Mouse (Mus musculus) midbrain, embryonic 11.5 days (tissue): ENCODE data around the gene Oit3. TPM values are rescaled to one million over a fixed set of nuclear protein-coding genes. Genes with fewer than 3 reads are reported as not detected.
"Not testable (repeated sequence)": the region's sequence is repeated elsewhere in the genome, so short reads cannot be mapped to it uniquely, and the experiment has no call there.

Experiments used
- ATAC-seq: fragments of 200-750 bp; cut with Nextera tagmentation; 2 replicates; pipeline ENCODE4 v1.8.0; 2017; ENCODE audit warnings: moderate TSS enrichment, moderate library complexity; ENCODE audit not compliant: low FRiP score
- DNase-seq: peaks from one replicate; pipeline ENCODE4 v3.0.0; 2015; ENCODE audit warnings: low spot score; ENCODE audit errors: missing footprints
- H3K27ac ChIP-seq: fragments of 300-500 bp; sonication (generic); 2 replicates; pipeline ENCODE4 v1.5.1; 2014; ENCODE audit warnings: low read depth, low read length
- H3K27me3 ChIP-seq: fragments of 300-500 bp; sonication (generic); 2 replicates; pipeline ENCODE4 v1.6.1; 2014; ENCODE audit warnings: mild to moderate bottlenecking, low read length, moderate library complexity, mixed read lengths; ENCODE audit not compliant: control insufficient read depth, insufficient read depth
- H3K36me3 ChIP-seq: fragments of 300-500 bp; sonication (generic); 2 replicates; pipeline ENCODE4 v1.6.1; 2014; ENCODE audit warnings: mild to moderate bottlenecking, low read length, moderate library complexity, mixed read lengths; ENCODE audit not compliant: control insufficient read depth, insufficient read depth
- H3K4me1 ChIP-seq: fragments of 300-500 bp; sonication (generic); 2 replicates; pipeline ENCODE4 v1.6.1; 2014; ENCODE audit warnings: low read length; ENCODE audit not compliant: control insufficient read depth, insufficient read depth
- H3K4me2 ChIP-seq: fragments of 300-500 bp; sonication (generic); 2 replicates; pipeline ENCODE4 v1.6.1; 2014; ENCODE audit warnings: mild to moderate bottlenecking, moderate library complexity
- H3K4me3 ChIP-seq: fragments of 300-500 bp; sonication (generic); 2 replicates; pipeline ENCODE4 v1.5.1; 2014; ENCODE audit warnings: low read depth, low read length
- H3K9ac ChIP-seq: fragments of 300-500 bp; sonication (generic); 2 replicates; pipeline ENCODE4 v1.6.1; 2014; ENCODE audit warnings: low read length
- H3K9me3 ChIP-seq: fragments of 300-500 bp; sonication (generic); 2 replicates; pipeline ENCODE4 v1.6.1; 2016; ENCODE audit warnings: low read length; ENCODE audit not compliant: control insufficient read depth
- WGBS: fragments of 180-500 bp; shearing (Covaris S2); extraction: QIAGEN DNeasy Blood & Tissue Kit; methylation state at CpG from one replicate; pipeline ENCODE4 v1.1.7; 2014; 5-methylcytosine and 5-hydroxymethylcytosine counted together
- polyA plus RNA-seq: library from polyadenylated mRNA; unstranded; fragments of >200 nt; fragmentation: Nextera tagmentation; extraction: Ambion mirVana; gene quantifications from 2 replicates; pipeline ENCODE4 v1.2.1, GENCODE M21; 2014

Oit3 gene
- polyA plus RNA-seq, 1 experiment from 2014 or later: 0.38 TPM

GRCm38 (mm10) chr10:59419516-59419915, 22.1 kb downstream of the Oit3 start:
- H3K4me3 ChIP-seq: no peak overlapping the region
- no peaks in the 10 kb centered on the region for H3K27me3 ChIP-seq
- no peak overlapping the region for H3K9ac ChIP-seq
- no peaks in the 10 kb centered on the region for H3K9me3 ChIP-seq
- no peaks in the 10 kb centered on the region for H3K4me1 ChIP-seq
- H3K27ac ChIP-seq: no peak overlapping the region
- ATAC-seq (no peak), DNase-seq (no peak)
- H3K4me2 ChIP-seq: no peak overlapping the region
- H3K36me3 ChIP-seq: no peaks in the 10 kb centered on the region
- 85% methylated on average over 4 of the region's 4 CpGs for WGBS

GRCm38 (mm10) chr10:59416623-59417022, 25.0 kb downstream of the Oit3 start:
- no peaks in the 10 kb centered on the region for H3K36me3 ChIP-seq

GRCm38 (mm10) chr10:59413711-59414110, 27.9 kb downstream of the Oit3 start:
- ATAC-seq (no peak), DNase-seq (no peak)
- H3K27ac ChIP-seq: no peak overlapping the region
- no peaks in the 10 kb centered on the region for H3K4me1 ChIP-seq
- no peaks in the 10 kb centered on the region for H3K27me3 ChIP-seq
- no peak overlapping the region for H3K9ac ChIP-seq
- no peaks in the 10 kb centered on the region for H3K9me3 ChIP-seq
- no peak overlapping the region for H3K4me2 ChIP-seq
- 86% methylated on average over 4 of the region's 4 CpGs for WGBS
- H3K4me3 ChIP-seq: no peak overlapping the region
- no peaks in the 10 kb centered on the region for H3K36me3 ChIP-seq

More at GRCm38 (mm10) chr10:59416623-59417022, 25.0 kb downstream of the Oit3 start:
- Histone ChIP-seq H3K4me3 (no peak overlapping the region), H3K4me1 (no peaks in the 10 kb centered on the region), H3K4me2 (no peak overlapping the region), H3K9me3 (no peaks in the 10 kb centered on the region), H3K27me3 (no peaks in the 10 kb centered on the region), H3K9ac (no peak overlapping the region), H3K27ac (no peak overlapping the region)
- ATAC-seq: no peak
- no peak for DNase-seq
- 87% methylated on average over 3 of the region's 3 CpGs for WGBS

- WGBS: 85% methylated on average over 12 of the region's 12 CpGs
Observed at GRCm38 (mm10) chr10:59410264-59410663, 31.3 kb downstream of the Oit3 start.

GRCm38 (mm10) chr10:59408499-59408898, 33.1 kb downstream of the Oit3 start:
- ATAC-seq (no peak), DNase-seq (no peak)
- H3K27ac ChIP-seq: no peak overlapping the region
- 71% methylated on average over 6 of the region's 6 CpGs for WGBS
- H3K27me3 ChIP-seq: no peaks in the 10 kb centered on the region
- no peak overlapping the region for H3K4me2 ChIP-seq
- H3K36me3 ChIP-seq: no peaks in the 10 kb centered on the region
- H3K4me3 ChIP-seq: no peak overlapping the region
- no peaks in the 10 kb centered on the region for H3K9me3 ChIP-seq
- H3K4me1 ChIP-seq: no peaks in the 10 kb centered on the region
- no peak overlapping the region for H3K9ac ChIP-seq

More at GRCm38 (mm10) chr10:59410264-59410663, 31.3 kb downstream of the Oit3 start:
- Histone ChIP-seq H3K27ac (no peak overlapping the region), H3K4me3 (no peak overlapping the region), H3K36me3 (no peaks in the 10 kb centered on the region), H3K4me2 (no peak overlapping the region), H3K9me3 (no peaks in the 10 kb centered on the region), H3K27me3 (no peaks in the 10 kb centered on the region), H3K4me1 (no peaks in the 10 kb centered on the region), H3K9ac (no peak overlapping the region)
- ATAC-seq: no peak
- DNase-seq: no peak

GRCm38 (mm10) chr10:59403793-59404149, 37.8 kb downstream of the Oit3 start:
- ATAC-seq (no peak), DNase-seq (no peak)
- Histone ChIP-seq H3K9me3 (no peaks in the 10 kb centered on the region), H3K36me3 (no peaks in the 10 kb centered on the region), H3K27me3 (no peaks in the 10 kb centered on the region), H3K4me3 (no peak overlapping the region), H3K27ac (no peak overlapping the region), H3K4me2 (no peak overlapping the region), H3K9ac (no peak overlapping the region), H3K4me1 (no peaks in the 10 kb centered on the region)
- WGBS: 76% methylated on average over 10 of the region's 10 CpGs

GRCm38 (mm10) chr10:59402899-59403792, 38.4 kb downstream of the Oit3 start, which contains the start of gene Pla2g12b:
TSS of gene Pla2g12b (plus strand) at chr10:59403660.
- Histone ChIP-seq H3K27ac (no peak within 1 kb of the TSS), H3K27me3 (no peaks in the 10 kb centered on the region), H3K9ac (no peak within 1 kb of the TSS), H3K4me1 (no peaks in the 10 kb centered on the region), H3K36me3 (no peaks in the 10 kb centered on the region), H3K9me3 (no peaks in the 10 kb centered on the region), H3K4me2 (no peak within 1 kb of the TSS), H3K4me3 (no peak within 1 kb of the TSS)
- DNase-seq (no peak), ATAC-seq (no peak)
- WGBS: 75% methylated on average over 21 of the region's 21 CpGs

- 84% methylated on average over 10 of the region's 25 CpGs for WGBS
- not testable (repeated sequence) for ATAC-seq, H3K27ac ChIP-seq
Observed at GRCm38 (mm10) chr10:59395461-59395860, 46.1 kb downstream of the Oit3 start, which contains the start of gene Gm10273. TSS of gene Gm10273 (plus strand) at chr10:59395632.

GRCm38 (mm10) chr10:59391907-59392306, 49.7 kb downstream of the Oit3 start:
- H3K36me3 ChIP-seq: no peaks in the 10 kb centered on the region
- H3K27me3 ChIP-seq: no peaks in the 10 kb centered on the region
- H3K27ac ChIP-seq: no peak overlapping the region
- DNase-seq: no peak
- H3K4me3 ChIP-seq: no peak overlapping the region
- no peak overlapping the region for H3K4me2 ChIP-seq
- H3K9me3 ChIP-seq: no peaks in the 10 kb centered on the region; the same call in 1 of the 2 replicates
- 73% methylated on average over 4 of the region's 4 CpGs for WGBS
- no peaks in the 10 kb centered on the region for H3K4me1 ChIP-seq
- ATAC-seq: no peak
- H3K9ac ChIP-seq: no peak overlapping the region

More at GRCm38 (mm10) chr10:59395461-59395860, 46.1 kb downstream of the Oit3 start, which contains the start of gene Gm10273:
- not testable (repeated sequence) for DNase-seq, H3K36me3 ChIP-seq, H3K9ac ChIP-seq, H3K4me3 ChIP-seq, H3K9me3 ChIP-seq, H3K4me1 ChIP-seq, H3K27me3 ChIP-seq, H3K4me2 ChIP-seq
